Mouse (Mus musculus) intestine, embryonic 16.5 days (tissue): ENCODE measurements around the gene Chd8. TPM values are rescaled to one million over a fixed set of nuclear protein-coding genes. Genes with fewer than 3 reads are reported as not detected.

Source experiments
- ATAC-seq: fragments of 200-750 bp; cut with Nextera tagmentation; 2 replicates; pipeline ENCODE4 v1.8.0; 2017; ENCODE audit warnings: moderate TSS enrichment, moderate library complexity
- H3K27ac ChIP-seq: fragments of 300-500 bp; sonication (generic); 2 replicates; pipeline ENCODE4 v1.5.1; 2014; ENCODE audit warnings: mild to moderate bottlenecking, low read length
- H3K27me3 ChIP-seq: fragments of 300-500 bp; sonication (generic); replicated peaks from 2 replicates; pipeline ENCODE4 v1.6.1; 2014; ENCODE audit warnings: low read length, control low read depth, mixed read lengths; ENCODE audit not compliant: control insufficient read depth, insufficient read depth
- H3K36me3 ChIP-seq: fragments of 300-500 bp; sonication (generic); 2 replicates; pipeline ENCODE4 v1.6.1; 2014; ENCODE audit warnings: low read length, control low read depth; ENCODE audit not compliant: control insufficient read depth, insufficient read depth
- H3K4me1 ChIP-seq: fragments of 300-500 bp; sonication (generic); 2 replicates; pipeline ENCODE4 v1.6.1; 2014; ENCODE audit warnings: low read length, control low read depth, mixed read lengths; ENCODE audit not compliant: control insufficient read depth, insufficient read depth
- H3K4me2 ChIP-seq: fragments of 300-500 bp; sonication (generic); 2 replicates; pipeline ENCODE4 v1.6.1; 2014; ENCODE audit warnings: low read depth, low read length, control low read depth
- H3K4me3 ChIP-seq: fragments of 300-500 bp; sonication (generic); 2 replicates; pipeline ENCODE4 v1.5.1; 2014; ENCODE audit warnings: mild to moderate bottlenecking, low read length
- H3K9ac ChIP-seq: fragments of 300-500 bp; sonication (generic); 2 replicates; pipeline ENCODE4 v1.6.1; 2014; ENCODE audit warnings: low read depth, low read length
- H3K9me3 ChIP-seq: fragments of 300-500 bp; sonication (generic); 2 replicates; pipeline ENCODE4 v1.6.1; 2016; ENCODE audit warnings: low read length, control low read depth; ENCODE audit not compliant: control insufficient read depth
- WGBS: fragments of 180-500 bp; shearing (Covaris S2); extraction: QIAGEN DNeasy Blood & Tissue Kit; methylation state at CpG from one replicate; pipeline ENCODE4 v1.1.7; 2014; 5-methylcytosine and 5-hydroxymethylcytosine counted together
- polyA plus RNA-seq: library from polyadenylated mRNA; unstranded; fragments of >200 nt; fragmentation: Nextera tagmentation; extraction: Ambion mirVana; gene quantifications from 2 replicates; pipeline ENCODE4 v1.2.1, GENCODE M21; 2015

Chd8 gene
- polyA plus RNA-seq, 1 experiment from 2014 or later = 22.7 TPM

GRCm38 (mm10) chr14:52278932-52279746 is 21.6 kb upstream of the Chd8 start, which contains the start of the genes Tox4 and Rab2b:
Gene Tox4 (plus strand): TSS chr14:52279146.
Gene Rab2b (minus strand): TSS chr14:52279545.
- ATAC-seq = peak; percentile 99
- Histone ChIP-seq H3K27ac (peak within 1 kb of the TSS; percentile 85), H3K9ac (peak within 1 kb of the TSS; percentile 90), H3K4me1 (peaks cover 7% of the 10 kb centered on the region), H3K4me3 (peak within 1 kb of the TSS; percentile 89), H3K36me3 (no peaks in the 10 kb centered on the region), H3K27me3 (no peaks in the 10 kb centered on the region), H3K9me3 (no peaks in the 10 kb centered on the region), H3K4me2 (peak within 1 kb of the TSS; percentile 64)
- WGBS = 0% methylated on average over 57 of the region's 66 CpGs

DNA sequence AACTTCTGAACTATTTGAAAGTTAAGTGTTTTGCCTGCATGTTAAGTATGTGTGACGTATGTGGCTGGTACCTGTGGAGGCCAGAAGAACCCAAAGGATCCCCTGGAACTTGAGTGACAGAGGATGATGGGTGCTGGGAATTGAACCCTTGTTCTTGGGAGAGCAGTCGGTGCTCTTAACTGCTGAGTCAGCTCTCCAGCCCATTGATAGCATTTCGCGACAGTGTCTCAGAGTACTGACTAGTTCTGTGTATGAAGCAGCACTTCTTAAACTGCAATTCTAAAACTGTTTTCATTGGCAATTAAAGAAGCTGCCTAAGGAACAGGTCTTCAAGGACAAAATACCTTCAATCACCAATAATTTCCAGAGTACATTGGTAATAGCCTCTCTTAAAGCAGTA is 19.6 kb upstream of the Chd8 start:
- Histone ChIP-seq H3K4me3 (no peak overlapping the region), H3K4me1 (peaks cover 7% of the 10 kb centered on the region), H3K36me3 (no peaks in the 10 kb centered on the region), H3K27me3 (no peaks in the 10 kb centered on the region), H3K4me2 (no peak overlapping the region), H3K27ac (no peak overlapping the region), H3K9me3 (no peaks in the 10 kb centered on the region), H3K9ac (no peak overlapping the region)
- WGBS = 92% methylated on average over 4 of the region's 4 CpGs
- no peak for ATAC-seq

GRCm38 (mm10) chr14:52272781-52273180 is 15.2 kb upstream of the Chd8 start:
- WGBS = 65% methylated on average over 3 of the region's 3 CpGs
- H3K9ac ChIP-seq = no peak overlapping the region
- no peaks in the 10 kb centered on the region for H3K27me3 ChIP-seq
- no peak for ATAC-seq
- H3K4me3 ChIP-seq = no peak overlapping the region
- no peaks in the 10 kb centered on the region for H3K9me3 ChIP-seq
- no peaks in the 10 kb centered on the region for H3K4me1 ChIP-seq
- H3K4me2 ChIP-seq = no peak overlapping the region
- no peaks in the 10 kb centered on the region for H3K36me3 ChIP-seq
- no peak overlapping the region for H3K27ac ChIP-seq

DNA sequence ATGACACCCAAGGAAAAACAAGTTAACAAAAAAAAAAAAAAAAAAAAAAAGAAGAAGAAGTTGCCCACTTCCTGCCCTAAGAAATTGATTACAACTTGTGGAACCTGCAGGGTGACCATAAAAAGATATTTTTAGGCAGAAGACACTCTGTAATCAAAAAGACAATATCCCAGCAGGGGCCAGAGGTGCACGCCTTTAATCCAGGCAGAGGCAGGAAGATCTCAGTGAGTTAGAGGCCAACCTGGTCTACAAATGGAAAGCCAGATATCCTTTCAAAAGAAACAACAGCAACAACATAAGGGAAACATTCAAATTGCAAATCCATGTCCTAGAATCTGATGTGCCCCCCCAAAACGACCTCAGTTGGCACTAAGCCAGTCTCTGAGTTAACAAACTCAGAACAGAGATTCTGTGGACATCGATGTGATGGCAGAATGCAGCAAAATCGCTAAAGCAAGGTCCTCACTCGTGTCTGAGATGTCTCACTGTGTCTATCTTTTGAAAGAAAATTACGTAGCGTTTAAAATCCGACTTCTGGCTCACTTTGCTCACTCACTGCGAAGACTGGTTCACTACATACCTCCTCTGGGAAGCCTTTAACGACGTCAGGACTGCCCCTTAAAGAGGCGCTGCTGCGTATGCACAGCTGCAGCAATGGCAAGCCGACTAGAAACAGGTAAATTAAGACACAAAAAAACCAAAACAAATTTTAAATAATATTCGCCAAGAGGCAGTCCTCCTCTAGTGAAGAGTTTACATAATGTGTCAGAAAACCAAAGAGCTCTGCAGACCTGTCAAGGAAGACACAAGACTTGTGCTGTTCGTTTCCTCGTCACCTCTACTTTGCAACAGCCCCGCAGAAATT is 1.0 kb downstream of the Chd8 start:
- Histone ChIP-seq H3K4me3 (peak overlapping the region; percentile 88), H3K9ac (peak overlapping the region; percentile 93), H3K4me1 (peaks cover 12% of the 10 kb centered on the region), H3K36me3 (no peaks in the 10 kb centered on the region), H3K9me3 (no peaks in the 10 kb centered on the region), H3K4me2 (peak overlapping the region; percentile 83), H3K27ac (peak overlapping the region; percentile 91), H3K27me3 (no peaks in the 10 kb centered on the region)
- WGBS = 6% methylated on average over 18 of the region's 18 CpGs
- ATAC-seq = no peak

DNA sequence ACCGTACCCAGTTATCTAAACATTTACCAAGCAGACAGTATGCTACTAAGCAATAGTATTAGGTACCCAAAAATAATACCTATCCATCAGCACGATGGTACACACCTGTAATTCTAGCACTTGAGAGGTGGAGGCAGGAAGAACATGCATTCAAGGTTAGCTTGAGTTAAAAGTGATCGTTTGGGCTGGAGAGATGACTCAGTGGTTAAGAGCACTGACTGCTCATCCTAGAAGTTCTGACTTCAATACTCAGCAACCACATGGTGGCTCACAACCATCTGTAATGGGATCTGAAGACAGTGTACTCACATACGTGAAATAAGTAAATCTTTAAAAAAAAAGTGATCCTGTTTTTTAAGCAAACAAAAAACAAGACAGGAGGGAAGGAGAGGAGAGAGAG is 11.5 kb downstream of the Chd8 start:
- no peak overlapping the region for H3K27ac ChIP-seq
- no peak for ATAC-seq
- no peak overlapping the region for H3K9ac ChIP-seq
- H3K36me3 ChIP-seq = no peaks in the 10 kb centered on the region
- no peak overlapping the region for H3K4me2 ChIP-seq
- no peaks in the 10 kb centered on the region for H3K9me3 ChIP-seq
- WGBS = 77% methylated on average over 4 of the region's 4 CpGs
- no peak overlapping the region for H3K4me3 ChIP-seq
- H3K27me3 ChIP-seq = no peaks in the 10 kb centered on the region
- peaks cover 3% of the 10 kb centered on the region for H3K4me1 ChIP-seq

GRCm38 (mm10) chr14:52244690-52245042 is 12.9 kb downstream of the Chd8 start:
- Histone ChIP-seq H3K27me3 (no peaks in the 10 kb centered on the region), H3K36me3 (0 out of 2 replicates have a peak, but pooled peaks cover 2% of the 10 kb centered on the region), H3K4me1 (peaks cover 3% of the 10 kb centered on the region), H3K9me3 (no peaks in the 10 kb centered on the region), H3K27ac (peak overlapping the region; percentile 91), H3K4me2 (peak overlapping the region; percentile 81), H3K4me3 (peak overlapping the region; percentile 84), H3K9ac (peak overlapping the region; percentile 86)
- ATAC-seq = peak; percentile 84
- WGBS = 8% methylated on average over 7 of the region's 7 CpGs

DNA sequence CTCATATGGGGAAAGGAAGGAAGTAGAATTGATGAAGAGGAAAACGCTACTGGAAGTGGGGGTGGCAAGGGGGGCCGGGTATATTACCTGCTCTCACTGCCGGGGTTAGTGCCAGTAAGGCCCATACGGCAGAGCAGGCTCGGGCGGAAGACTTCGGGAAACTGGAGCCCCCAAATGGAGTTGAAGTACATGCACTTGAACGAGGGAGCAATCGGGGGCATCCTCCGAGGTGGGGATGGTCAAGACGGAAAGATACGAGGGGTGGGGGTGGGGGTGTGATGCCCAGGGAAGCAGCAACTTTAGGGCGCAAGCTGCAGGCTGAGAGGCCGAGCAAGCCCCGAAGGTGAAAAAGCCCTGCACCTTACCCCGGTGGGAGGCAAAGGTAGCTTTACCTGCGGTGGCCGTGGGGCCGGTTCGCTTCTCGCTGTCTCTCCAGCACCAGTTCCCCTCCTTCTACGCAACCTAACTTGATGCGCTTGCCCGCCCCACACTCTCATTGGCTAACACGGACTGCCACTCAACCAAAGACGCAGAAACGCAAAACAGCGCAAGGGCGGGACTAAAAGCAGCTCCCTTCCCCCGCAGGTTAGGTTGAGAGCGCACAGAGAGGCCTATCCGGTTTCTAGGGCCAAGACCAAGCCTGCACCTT is 13.4 kb downstream of the Chd8 start:
- WGBS = under 1% methylated on average over 32 of the region's 32 CpGs
- Histone ChIP-seq H3K4me3 (peak overlapping the region; percentile 84), H3K36me3 (0 out of 2 replicates have a peak, but pooled peaks cover 2% of the 10 kb centered on the region), H3K9me3 (no peaks in the 10 kb centered on the region), H3K9ac (peak overlapping the region; percentile 86), H3K4me2 (peak overlapping the region; percentile 81), H3K27me3 (no peaks in the 10 kb centered on the region), H3K4me1 (peaks cover 3% of the 10 kb centered on the region), H3K27ac (peak overlapping the region; percentile 91)
- ATAC-seq = peak; percentile 99

GRCm38 (mm10) chr14:52236216-52236615 is 21.4 kb downstream of the Chd8 start:
- H3K27ac ChIP-seq = no peak overlapping the region
- WGBS = 95% methylated on average over 1 of the region's 1 CpGs
- no peaks in the 10 kb centered on the region for H3K9me3 ChIP-seq
- H3K4me2 ChIP-seq = no peak overlapping the region
- no peak overlapping the region for H3K9ac ChIP-seq
- H3K4me3 ChIP-seq = no peak overlapping the region
- H3K4me1 ChIP-seq = no peaks in the 10 kb centered on the region
- ATAC-seq = no peak
- peaks cover 25% of the 10 kb centered on the region for H3K36me3 ChIP-seq
- H3K27me3 ChIP-seq = no peaks in the 10 kb centered on the region

DNA sequence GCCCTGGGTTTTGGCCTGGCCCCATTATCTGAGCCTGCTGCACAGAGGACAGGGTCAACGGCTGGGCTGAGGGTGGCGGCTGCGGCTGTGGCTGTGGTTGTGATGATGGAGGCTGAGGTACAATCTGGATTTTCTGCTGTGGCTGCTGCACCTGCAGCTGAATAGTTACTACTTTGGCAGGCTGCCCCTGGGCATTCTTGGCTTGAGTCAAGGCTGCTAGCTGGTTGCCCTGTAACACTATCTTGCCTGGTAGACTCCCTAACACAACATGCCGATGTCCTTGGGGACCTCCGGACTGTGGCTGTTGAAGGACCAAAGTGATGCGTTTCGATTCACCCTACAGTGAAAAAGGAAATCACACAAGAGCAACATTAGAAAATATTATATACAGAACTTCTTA is 22.4 kb downstream of the Chd8 start:
- Histone ChIP-seq H3K9me3 (no peaks in the 10 kb centered on the region), H3K27me3 (no peaks in the 10 kb centered on the region), H3K36me3 (peaks cover 23% of the 10 kb centered on the region), H3K27ac (no peak overlapping the region), H3K4me2 (no peak overlapping the region), H3K9ac (no peak overlapping the region), H3K4me3 (no peak overlapping the region), H3K4me1 (no peaks in the 10 kb centered on the region)
- WGBS = 90% methylated on average over 7 of the region's 7 CpGs
- no peak for ATAC-seq
